Mouse (Mus musculus) bone marrow macrophage, adult 2 months (primary cell): ENCODE measurements around the gene Syngr4. TPM values are rescaled to one million over a fixed set of nuclear protein-coding genes. Genes with fewer than 3 reads are reported as not detected.

Experiments
- H3K27ac ChIP-seq: 2 replicates; pipeline ENCODE4 v1.5.1; 2012; ENCODE audit warnings: low read depth, low read length; ENCODE audit not compliant: insufficient read depth
- H3K4me1 ChIP-seq: 2 replicates; pipeline ENCODE4 v1.6.1; 2012; ENCODE audit warnings: low read length; ENCODE audit not compliant: control insufficient read depth, insufficient read depth
- H3K4me3 ChIP-seq: 2 replicates; pipeline ENCODE4 v1.5.1; 2012; ENCODE audit warnings: mild to moderate bottlenecking, low read length, moderate library complexity; ENCODE audit not compliant: insufficient read depth
- CTCF ChIP-seq: IDR thresholded peaks from 2 replicates; pipeline ENCODE4 v1.5.1; 2012; ENCODE audit warnings: low read depth, mild to moderate bottlenecking, low read length, moderate library complexity
- POLR2A ChIP-seq: IDR thresholded peaks from 2 replicates; pipeline ENCODE4 v1.6.1; 2012; ENCODE audit warnings: mild to moderate bottlenecking, low read depth, low read length, borderline replicate concordance
- polyA plus RNA-seq: library from polyadenylated mRNA; stranded (reverse); fragments of >200 nt; gene quantifications from 2 replicates; pipeline ENCODE4 v1.2.4, GENCODE M21; 2012; ENCODE audit not compliant: missing spikeins, insufficient read depth, insufficient read length

Gene Syngr4
- polyA plus RNA-seq, 1 experiment = not detected

- Histone ChIP-seq H3K27ac (no peak overlapping the region), H3K4me1 (peaks cover 6% of the 10 kb centered on the region), H3K4me3 (no peak overlapping the region)
- TF ChIP-seq CTCF (no peak), POLR2A (no peak)
Observed at GRCm38 (mm10) chr7:45870282-45871058, 26.0 kb downstream of the Syngr4 start.

GRCm38 (mm10) chr7:45869787-45870186, 26.7 kb downstream of the Syngr4 start:
- H3K4me3 ChIP-seq = no peak overlapping the region
- TF ChIP-seq POLR2A (no peak), CTCF (no peak)

GRCm38 (mm10) chr7:45869107-45869670, 27.3 kb downstream of the Syngr4 start:
- TF ChIP-seq POLR2A = no peak
- no peak overlapping the region for H3K27ac ChIP-seq
- peaks cover 5% of the 10 kb centered on the region for H3K4me1 ChIP-seq
- H3K4me3 ChIP-seq = no peak overlapping the region

More at GRCm38 (mm10) chr7:45869787-45870186, 26.7 kb downstream of the Syngr4 start:
- Histone ChIP-seq H3K27ac (no peak overlapping the region), H3K4me1 (peaks cover 6% of the 10 kb centered on the region)

- Histone ChIP-seq H3K27ac (no peak overlapping the region), H3K4me3 (no peak overlapping the region), H3K4me1 (no peaks in the 10 kb centered on the region)
- TF ChIP-seq POLR2A (no peak), CTCF (no peak)
Observed at GRCm38 (mm10) chr7:45867871-45868270, 28.6 kb downstream of the Syngr4 start.

DNA sequence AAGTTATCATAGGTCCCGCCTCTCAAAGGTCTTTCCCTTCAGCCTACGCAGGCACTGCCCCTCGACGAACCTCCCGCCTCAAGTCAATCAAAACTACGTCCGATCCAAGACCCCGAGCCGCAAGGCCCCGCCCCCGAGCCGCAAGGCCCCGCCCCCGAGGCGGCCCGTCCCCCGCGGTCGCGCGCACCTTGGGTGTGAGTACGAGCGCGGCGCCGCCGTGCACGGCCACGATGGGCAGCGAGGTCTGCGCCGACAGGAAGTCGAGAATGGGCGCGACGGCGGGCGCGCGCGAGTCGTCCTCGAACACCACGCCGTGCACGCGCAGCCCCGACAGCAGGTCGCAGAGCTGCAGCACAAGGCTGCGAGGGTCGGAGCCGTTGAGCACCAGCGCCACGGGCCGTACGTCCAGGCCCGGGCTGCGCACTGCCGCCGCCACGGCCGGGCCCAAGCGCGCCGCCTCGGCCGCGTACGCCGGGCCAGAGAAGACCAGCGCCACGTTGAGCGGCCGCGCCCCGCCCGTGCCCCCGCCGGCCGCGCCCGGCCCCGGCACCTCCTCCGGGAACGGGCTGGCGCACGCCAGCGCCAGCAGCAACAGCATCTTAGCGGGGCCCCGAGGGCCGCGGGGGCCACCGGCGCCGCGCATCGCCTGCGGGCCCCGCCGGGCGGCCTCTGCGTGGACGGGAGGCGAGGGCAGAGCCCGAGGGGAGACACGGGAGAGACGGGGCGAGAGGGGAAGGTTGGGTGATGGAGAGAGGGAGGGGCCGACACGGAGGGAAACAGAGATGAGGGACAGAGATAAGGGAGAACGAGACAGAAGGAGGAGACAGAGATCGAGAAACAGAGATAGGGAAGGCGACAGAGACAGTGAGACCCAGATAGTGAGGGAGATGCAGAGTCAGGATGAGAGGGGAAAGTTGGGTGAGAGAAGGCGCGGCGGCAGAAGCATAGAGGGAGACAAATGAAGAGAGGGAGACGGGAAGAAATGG, 30.3 kb downstream of the Syngr4 start:
- Histone ChIP-seq H3K27ac (no peak overlapping the region), H3K4me3 (peak overlapping the region; percentile 78), H3K4me1 (no peaks in the 10 kb centered on the region)
- TF ChIP-seq CTCF = no peak
- TF ChIP-seq POLR2A = no peak

DNA sequence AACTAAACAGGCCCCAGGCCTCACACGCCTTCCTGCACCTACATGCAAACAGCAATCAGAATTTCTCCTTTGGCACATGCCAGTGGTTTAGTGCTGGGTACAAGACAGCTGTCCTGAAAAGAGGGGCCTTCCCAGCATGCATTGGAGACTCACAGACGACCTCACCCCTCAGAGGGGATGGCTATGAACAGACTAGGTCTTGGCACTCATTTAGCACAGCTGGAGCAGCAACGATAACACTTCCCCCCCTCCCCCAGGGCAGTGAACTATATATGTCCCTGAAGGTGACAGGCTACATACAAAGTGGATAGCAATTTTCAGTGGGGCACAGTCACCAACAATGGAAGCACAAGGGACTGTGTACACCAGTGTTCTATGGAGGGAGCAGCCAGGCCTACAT, 32.1 kb downstream of the Syngr4 start:
- no peak overlapping the region for H3K27ac ChIP-seq
- TF ChIP-seq CTCF (no peak), POLR2A (no peak)
- H3K4me3 ChIP-seq = no peak overlapping the region
- H3K4me1 ChIP-seq = no peaks in the 10 kb centered on the region

DNA sequence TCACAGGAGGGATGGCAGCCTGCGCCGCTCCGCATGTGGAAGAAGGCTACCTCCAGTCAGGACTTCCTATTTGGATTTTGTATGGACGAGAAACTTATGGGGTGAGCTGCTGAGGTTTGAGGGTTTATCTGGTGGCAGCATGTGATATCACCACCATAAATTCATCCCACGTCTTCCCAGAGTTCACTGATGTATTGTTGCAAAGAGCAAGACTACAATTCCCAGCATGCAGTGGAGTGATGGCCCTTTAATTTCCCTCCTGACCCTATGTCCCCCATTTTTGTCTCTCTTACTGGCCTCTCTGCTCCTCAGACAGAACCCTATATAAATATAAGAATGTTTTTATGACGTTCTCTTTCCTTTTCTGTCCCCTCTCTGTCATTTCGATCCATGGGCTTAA, 33.7 kb downstream of the Syngr4 start:
- Histone ChIP-seq H3K4me1 (no peaks in the 10 kb centered on the region), H3K4me3 (no peak overlapping the region), H3K27ac (no peak overlapping the region)
- TF ChIP-seq POLR2A = no peak
- TF ChIP-seq CTCF = no peak

- TF ChIP-seq CTCF (no peak), POLR2A (no peak)
- Histone ChIP-seq H3K27ac (no peak overlapping the region), H3K4me3 (no peak overlapping the region), H3K4me1 (no peaks in the 10 kb centered on the region)
Observed at GRCm38 (mm10) chr7:45859008-45859407, 37.5 kb downstream of the Syngr4 start.

- Histone ChIP-seq H3K4me1 (no peaks in the 10 kb centered on the region), H3K4me3 (peak overlapping the region; percentile 30; the same call in 1 of the 2 replicates), H3K27ac (no peak overlapping the region)
- no peak for TF ChIP-seq POLR2A
- TF ChIP-seq CTCF = no peak
Observed at GRCm38 (mm10) chr7:45856950-45857901, 39.3 kb downstream of the Syngr4 start.
